Mouse (Mus musculus): ENCODE data around the gene Phgdh. TPM values are rescaled to one million over a fixed set of nuclear protein-coding genes. Genes with fewer than 3 reads are reported as not detected.

The Phgdh gene
- polyA plus RNA-seq, 1 experiment from 2014 or later = 494 TPM

Other genes with a start within 250 kb of the Phgdh start
- gene Adam30, start 179.4 kb downstream of the Phgdh start, polyA plus RNA-seq (2014; fragmentation: Nextera tagmentation; extraction: Ambion mirVana) = 0.06 TPM in 1 of 2 replicates, not detected in the other
- gene Reg4, start 117.8 kb downstream of the Phgdh start, polyA plus RNA-seq (2014; fragmentation: Nextera tagmentation; extraction: Ambion mirVana) = 0.31 TPM in 1 of 2 replicates, not detected in the other
- 6.4 and 6.7 TPM in 2 replicates for gene Hmgcs2, start 59.6 kb downstream of the Phgdh start, polyA plus RNA-seq (2014; fragmentation: Nextera tagmentation; extraction: Ambion mirVana)
- 18.0 and 21.5 TPM in 2 replicates for gene Zfp697, start 42.5 kb upstream of the Phgdh start, polyA plus RNA-seq (2014; fragmentation: Nextera tagmentation; extraction: Ambion mirVana)
- gene Gm4450, start 117.1 kb upstream of the Phgdh start, polyA plus RNA-seq (2014; fragmentation: Nextera tagmentation; extraction: Ambion mirVana) = 4.8 and 8.3 TPM in 2 replicates
- 7.7 and 9.1 TPM in 2 replicates for gene Hsd3b4, start 170.5 kb upstream of the Phgdh start, polyA plus RNA-seq (2014; fragmentation: Nextera tagmentation; extraction: Ambion mirVana)
- 7.7 and 16.8 TPM in 2 replicates for gene Gm10681, start 248.8 kb upstream of the Phgdh start, polyA plus RNA-seq (2014; fragmentation: Nextera tagmentation; extraction: Ambion mirVana)

Measured in kidney, embryonic 14.5 days (tissue).